Mouse (Mus musculus) thymus, postnatal 10 days (tissue): ENCODE results near the gene Camkmt.
A peak's percentile ranks its signal among the peaks of the same experiment; 100 is the strongest.

Source experiments
- DNase-seq, 2 experiments: peaks; one replicate each; pipeline ENCODE4 v3.0.0; 2021; ENCODE audit warnings: low spot score in 2 of 2

Gene Camkmt

DNA sequence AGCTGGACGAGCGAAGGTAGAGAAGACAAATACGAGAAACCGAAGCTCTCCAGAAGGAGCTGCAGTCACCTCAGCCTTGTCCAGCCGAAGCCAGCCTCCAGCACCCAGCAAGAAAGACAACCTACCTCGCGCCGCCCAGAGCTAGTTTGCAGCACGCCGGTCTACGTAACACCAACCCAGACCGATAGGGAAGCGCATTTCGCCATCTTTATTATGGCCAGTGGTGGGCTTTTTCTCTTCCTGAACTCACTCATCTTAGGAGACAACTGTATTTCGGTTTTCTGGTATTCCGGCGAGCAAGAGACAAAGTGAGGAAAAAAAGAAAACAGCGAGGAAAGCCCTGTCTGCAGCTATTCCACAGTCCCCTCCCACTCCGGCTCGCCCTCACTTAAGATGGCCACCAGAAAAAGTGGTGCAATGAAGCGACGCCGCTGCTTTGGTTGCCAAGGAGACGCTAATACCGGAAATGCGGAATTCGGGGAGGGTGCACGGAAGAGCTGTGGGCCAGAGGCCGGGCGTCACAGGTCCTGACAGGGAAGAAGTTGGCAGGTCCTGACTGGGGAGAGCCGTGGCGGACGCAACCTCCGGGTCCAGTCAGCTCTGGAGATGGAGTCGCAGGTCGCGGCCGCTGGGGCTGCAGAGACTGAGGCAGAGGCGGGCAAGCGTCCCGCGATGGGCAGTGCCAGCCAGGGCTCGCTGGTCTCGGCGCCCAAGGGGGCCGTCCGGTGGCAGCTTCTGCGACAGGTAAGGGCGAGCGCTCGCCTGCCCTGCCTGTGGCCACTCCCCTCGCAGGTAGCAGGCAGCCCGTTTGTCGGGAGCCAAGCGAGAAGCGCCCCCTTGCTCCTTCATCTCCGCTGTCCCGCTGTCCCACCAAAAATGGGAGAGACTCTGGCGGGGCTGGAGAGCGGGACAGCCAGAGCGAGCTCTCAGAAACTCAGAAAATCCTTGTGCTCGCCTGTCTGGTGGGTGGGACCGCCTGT lies at the start of gene Camkmt, which contains the start of gene Prepl:
Camkmt (plus strand) TSS at position 433 of the 980 bp plus-strand sequence.
Prepl (minus strand) TSS at position 122 of the 980 bp plus-strand sequence.
- peak; percentile 91 to 93 for DNase-seq

DNA sequence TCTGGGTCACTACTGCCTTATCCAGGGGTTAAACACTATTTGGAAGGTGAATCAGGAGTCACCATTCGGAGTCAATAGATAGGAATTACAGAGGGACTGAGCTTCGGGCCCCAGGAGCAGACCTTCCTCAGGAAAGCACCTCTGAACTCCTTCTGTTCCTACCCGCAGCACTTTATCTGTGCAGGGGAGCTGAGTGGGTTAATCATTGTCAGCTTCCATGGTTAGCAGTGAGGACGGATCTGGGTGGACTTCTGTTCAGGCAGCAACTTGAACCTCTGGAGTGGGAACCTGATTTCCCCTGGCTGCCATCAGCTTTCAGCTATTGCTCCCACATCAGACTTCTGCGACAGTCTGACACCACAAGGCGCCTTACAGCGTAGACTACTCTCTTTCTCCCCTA lies 49.4 kb upstream of the Camkmt start:
- no peak for DNase-seq

DNA sequence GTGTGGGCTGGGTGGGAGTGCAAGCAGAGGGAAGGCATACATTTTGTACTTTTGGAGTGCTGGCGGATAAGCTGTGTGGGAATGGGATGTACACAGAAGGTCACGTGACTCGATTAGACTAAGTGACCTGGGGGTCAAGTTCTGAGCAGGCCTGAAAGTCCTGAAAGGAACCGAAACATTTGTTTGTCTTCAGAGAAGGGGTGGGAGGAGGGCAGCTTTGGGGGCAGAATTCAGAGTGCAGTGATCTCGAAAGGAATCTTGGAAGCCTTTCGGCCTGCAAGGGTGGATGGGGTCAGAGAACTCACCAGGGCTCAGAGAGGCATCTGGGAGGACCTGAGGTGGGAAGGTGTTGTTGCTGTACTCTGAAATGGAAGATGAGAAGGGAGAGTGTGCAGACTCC lies 47.9 kb upstream of the Camkmt start:
- no peak for DNase-seq

DNA sequence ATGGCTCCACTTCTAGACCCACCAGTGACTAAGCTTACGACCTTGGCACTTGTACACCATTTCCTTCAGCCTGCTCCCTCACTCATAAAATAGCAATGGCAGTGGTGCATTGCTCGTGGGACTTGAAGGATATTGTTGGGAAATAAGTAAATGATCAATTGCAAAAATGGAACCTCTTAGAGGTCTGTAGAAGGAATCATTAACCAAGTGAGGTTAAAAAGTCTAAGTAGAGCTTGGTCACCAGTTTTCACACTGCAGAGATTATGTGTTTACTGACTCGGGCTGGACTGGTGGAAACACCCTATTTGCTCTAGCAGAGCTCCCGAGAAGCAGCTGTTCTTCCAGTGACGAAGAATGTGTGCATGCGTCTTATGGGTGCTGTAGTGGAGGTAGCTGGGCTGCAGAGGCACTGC lies 46.9 kb upstream of the Camkmt start:
- DNase-seq: no peak

DNA sequence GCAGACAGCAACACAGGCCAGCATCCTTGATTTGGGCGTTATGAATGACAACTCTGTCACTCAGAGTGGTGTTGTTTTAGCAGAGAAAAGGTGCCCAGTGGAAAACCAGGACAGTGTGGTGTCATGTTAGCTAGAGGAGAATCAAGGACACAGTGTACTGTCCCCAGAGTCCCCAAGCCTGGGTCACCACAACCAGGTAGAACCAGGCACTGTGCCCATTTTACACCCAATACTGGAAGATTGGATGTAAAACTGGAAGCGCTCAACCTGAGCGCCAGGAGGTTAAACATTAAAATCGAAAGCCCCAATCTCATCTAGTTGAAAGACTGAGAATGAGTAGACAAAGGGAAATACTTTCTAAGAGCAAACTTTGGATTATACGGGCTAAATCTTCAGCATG lies 45.9 kb upstream of the Camkmt start:
- no peak for DNase-seq

DNA sequence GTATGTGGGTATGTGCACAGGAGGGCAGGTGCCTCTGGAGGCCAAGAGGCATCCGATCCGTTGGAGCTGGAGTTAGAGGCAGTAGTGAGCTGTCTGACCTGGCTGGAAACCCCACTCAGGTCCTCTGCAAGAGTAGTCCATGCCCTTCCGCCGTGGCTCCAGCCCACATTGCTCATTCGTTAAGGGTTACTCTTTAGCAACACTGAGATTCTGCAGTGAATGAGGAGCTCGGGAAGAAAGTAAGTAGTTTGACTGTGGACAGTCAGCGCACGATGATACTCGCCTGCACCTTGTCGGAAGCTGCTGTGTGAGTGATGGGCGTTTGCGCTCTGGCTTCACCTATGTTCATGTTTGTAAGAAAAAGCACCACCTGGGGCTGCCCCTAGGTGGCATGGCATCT lies 45.2 kb upstream of the Camkmt start:
- DNase-seq: no peak

DNA sequence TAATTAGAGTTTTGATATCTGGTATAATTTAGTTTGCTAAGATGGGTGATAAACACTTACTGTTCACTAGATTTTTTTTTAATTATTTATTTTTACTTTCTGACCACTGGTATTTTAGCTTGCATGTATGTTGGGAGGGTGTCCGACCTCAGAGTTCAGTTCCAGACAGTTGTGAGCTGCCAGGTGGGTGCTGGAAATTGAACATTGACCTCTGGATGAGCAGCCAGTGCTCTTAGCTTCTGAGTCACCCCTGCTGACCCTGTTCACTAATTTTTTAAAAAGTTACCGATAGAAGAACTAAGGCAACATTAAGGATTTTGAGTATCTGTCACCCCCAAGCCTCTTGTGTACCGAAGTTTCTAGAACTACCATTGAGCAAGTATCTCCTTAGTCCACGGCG lies 42.0 kb upstream of the Camkmt start:
- DNase-seq: no peak

DNA sequence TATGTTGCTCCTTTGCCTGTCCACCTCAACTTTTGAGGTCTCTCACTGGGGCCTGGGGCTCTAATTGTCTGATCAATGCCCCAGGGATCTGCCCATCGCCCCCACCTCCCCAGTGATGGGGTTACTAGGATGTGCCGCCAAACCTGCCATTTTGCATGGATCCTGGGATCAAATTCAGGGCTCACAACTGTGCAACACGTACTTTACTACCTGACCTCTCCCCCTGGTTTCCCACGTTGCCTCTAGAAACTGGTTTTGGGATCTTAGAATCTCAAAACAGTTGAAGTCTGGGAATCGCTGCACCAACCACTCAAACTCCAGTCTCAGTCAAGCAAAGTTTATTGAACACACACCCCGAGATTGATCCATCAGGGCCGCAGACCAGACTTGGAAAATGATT lies 32.1 kb upstream of the Camkmt start:
- DNase-seq: no peak

DNA sequence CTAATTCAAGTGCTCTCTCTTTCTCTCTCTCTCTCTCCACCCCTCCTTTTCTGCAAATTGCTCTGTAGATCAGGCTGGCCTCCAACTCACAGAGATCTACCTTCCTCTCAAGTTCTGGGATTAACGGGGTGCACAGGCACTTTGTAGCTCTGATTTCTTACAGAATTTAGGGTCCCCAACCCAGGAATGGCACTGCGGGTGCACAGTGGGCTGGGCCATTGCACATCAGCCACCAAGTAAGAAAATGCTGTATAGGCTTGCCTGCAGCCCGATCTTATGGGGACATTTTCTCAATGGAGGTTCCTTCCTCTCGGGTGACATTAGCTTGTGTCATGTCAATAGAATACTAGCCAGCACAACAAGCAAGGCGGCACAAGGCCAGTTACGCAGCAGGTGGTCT lies 31.2 kb upstream of the Camkmt start:
- no peak for DNase-seq

DNA sequence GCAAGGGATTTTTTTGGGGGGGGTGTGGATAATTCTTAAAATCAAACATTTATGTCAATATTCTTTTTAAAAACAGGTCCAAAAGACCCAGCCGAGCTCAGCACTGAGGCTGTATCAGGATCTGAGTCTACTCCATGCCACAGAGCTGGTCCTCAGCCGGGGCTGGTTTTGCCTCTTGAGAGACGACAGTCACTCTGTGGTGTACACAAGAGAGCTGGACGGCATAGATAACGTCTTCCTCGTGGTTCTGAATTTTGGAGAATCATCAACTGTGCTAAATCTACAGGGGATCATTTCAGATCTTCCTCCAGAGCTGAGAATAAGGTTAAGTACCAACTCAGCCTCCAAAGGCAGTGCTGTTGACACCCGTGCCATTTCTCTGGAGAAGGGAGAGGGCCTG lies 26.8 kb upstream of the Camkmt start:
- no peak for DNase-seq

DNA sequence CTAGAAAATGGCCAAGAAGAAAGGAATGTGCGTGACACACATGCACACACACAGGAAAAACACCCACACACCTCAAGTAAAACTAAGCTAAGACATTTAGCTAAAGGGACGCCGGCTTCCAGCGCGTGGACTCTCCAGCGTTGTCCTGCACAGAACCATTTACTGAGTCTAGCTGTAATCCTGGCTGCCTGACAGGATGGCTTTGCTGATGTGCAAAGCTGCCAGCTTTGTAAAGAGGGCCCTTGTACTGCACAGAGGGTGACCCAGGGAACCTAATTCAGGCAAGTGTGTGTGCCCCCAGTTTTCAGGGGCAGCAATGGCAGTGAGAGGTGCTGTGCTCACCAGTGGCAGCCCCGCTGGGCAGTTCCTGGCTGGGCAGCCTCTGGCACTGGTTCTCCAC lies 23.0 kb upstream of the Camkmt start:
- DNase-seq: no peak

DNA sequence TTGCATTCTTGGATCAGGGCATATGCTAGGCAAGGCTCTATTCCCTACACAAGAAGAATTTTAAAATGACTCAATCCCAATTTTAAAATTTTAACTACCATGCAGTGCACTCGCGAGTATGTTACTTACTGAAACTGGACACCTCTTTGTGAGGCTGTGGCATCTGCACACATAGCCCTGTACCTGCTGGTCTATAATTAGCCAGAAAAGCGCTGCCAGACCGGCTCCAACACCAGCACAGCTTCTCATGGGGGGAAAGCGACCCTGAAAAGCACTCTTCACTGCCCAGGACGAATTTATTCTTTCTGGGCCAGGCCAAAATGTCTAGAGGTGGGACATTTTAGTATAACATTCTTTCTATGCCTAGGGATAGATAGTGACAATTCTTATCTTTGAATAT lies 19.7 kb upstream of the Camkmt start:
- DNase-seq: no peak

DNA sequence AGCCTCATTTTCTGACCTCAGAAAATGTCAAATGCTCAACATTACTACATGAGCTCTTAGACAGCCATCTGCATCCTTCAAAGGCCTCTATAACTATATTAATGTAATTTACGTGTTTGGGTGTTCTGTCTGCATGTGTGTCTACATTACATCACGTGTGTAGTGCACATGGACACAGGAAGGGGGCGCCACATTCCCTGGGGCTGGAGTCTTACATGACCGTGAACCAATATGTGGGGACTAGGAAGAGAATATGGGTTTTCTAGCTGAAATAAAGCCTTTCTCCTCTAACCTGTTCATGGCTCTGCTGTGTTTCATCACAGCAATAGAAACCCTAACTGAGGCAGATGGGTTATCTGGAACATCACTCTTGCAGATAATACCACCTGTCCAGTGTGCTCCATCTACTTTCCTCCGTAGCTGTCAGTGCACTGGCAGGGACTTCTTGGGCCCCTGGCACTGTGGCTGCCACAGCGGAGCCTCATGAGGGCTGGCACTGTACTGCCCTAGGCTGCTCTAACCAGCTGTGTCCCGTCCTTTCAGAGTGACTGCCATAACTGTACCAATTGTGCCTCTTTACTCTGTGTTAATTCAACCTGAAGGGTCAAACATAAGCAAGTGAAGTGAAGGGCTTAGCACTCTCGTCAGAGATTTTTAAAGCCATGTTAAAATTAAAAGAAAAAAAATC lies 19.1 kb upstream of the Camkmt start:
- DNase-seq: no peak

DNA sequence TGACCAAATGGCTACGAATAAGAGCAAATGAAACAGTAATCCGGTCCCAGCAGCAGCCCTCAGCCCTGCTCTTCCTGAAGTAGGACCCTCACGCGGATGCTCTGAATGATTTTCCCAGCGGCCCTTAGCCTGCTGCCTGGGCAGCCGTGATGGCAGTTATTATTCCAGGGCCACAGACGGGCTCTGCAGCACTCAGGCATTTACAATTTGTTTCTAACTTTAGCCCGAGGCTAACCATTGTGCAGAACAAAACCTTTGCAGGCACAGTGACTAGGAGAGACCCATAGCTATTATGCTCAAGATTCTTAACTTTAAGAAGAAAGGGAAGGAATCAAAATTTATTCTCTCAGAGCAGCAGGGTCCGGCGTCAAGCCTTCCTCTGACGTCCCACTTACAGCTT lies 18.0 kb upstream of the Camkmt start:
- no peak for DNase-seq

DNA sequence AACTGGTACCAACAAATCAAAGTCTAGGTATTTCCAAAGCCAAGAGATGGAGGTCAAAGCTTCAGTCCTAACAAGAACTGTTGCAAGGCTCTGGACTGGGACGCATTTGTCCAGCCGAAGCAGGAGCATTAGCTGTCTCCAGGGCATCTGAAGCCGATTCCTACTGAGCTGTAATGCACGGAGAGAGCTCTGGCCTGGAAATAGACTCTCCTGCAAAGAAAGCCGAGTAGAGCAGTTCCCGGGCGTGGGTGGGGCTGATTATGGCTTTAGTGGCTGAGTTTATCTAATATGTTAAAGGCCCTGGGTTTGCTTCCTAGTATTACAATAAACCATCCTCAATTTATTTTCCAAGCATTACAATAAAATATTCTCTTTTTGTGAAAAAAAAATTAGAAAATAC lies 17.1 kb upstream of the Camkmt start:
- DNase-seq: no peak

DNA sequence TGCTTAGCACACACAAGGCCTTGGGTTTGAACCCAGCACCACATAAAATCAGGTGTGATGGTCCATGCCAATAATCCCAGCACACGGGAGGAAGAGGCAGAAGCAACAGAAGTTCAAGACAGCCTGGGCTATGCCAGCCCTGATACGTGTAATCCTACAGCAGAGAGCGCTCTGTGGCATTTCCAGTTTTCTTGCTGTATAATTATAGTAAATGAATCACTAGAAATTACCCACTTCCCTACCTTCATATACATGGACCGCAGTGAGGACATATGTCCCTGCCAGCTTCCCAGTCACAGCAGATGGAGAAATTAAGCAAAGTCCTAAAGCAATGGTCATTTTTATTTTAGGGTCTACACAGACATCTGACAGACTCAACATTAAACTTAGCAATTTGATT lies 16.3 kb upstream of the Camkmt start:
- DNase-seq: no peak

DNA sequence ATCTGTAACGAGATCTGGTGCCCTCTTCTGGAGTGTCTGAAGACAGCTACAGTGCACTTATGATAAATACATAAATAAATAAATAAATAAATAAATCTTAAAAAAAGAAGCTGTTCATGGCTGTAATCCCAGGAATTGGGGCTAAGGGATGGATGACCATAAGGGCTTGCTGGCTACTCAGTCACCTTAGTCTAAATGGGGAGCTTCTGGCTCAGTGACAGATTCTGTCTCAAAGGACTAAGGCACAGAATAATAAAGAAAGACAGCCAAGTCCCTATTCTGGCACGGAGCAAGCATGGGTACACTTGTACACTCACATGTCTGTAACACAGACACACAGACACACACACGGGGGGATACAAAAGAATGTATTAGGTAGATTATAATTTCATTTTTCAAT lies 11.1 kb upstream of the Camkmt start:
- no peak for DNase-seq

DNA sequence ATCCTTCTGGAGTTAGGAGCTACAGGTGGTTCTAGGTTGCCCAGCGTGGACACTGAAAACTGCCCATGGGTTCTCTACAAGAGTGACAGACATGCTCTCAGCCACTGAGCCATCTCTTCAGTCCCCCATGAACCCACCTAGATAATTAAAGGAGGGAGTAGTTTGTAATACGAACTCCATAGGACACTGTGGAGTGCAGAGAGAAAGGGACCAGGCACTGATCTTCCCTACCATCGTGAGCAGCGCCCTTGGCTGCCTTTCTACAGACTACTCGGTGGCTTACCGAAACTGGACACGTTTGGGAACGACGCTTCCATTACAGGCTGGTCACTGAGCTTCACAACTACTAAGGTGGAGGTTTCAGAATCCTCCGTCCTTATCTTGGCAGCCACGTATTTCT lies 9.6 kb upstream of the Camkmt start:
- DNase-seq: no peak

DNA sequence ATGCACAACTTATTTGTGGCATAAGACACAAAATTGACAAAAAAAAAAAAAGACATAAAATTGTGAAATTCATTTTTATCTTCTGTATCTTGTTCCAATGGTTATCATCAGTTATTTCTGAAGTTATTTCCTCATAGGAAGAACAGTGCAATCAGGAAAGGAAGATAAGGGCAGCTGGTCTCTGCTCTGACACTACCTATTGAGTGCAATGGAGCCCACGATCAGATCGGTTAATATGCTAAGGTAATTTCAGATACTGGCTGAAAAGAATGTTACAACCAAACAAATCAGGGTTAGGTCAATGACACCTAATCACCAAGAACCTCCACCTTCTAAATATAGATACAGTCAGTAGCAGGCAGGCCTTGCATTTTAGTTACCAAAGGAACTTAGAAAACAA lies 5.0 kb upstream of the Camkmt start:
- no peak for DNase-seq

DNA sequence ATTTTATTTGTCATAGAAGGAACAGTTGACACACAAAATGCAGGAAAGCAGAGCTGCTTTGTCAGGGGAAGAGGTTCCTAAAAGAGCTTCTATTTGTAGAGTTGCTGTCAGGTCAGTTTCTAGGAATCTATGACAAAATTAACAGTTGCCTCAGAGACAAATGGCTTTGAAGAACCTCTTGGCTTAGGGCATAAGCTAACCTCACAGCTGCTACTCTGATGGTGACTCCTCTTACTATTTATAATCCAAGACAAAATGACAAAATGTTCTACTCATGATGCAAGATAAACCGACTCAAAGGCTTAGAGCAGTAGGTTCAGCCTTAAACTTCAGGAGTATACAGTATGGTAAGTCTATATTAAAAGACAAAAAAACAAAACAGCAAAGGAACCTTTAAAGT lies 3.9 kb upstream of the Camkmt start:
- DNase-seq: no peak

DNA sequence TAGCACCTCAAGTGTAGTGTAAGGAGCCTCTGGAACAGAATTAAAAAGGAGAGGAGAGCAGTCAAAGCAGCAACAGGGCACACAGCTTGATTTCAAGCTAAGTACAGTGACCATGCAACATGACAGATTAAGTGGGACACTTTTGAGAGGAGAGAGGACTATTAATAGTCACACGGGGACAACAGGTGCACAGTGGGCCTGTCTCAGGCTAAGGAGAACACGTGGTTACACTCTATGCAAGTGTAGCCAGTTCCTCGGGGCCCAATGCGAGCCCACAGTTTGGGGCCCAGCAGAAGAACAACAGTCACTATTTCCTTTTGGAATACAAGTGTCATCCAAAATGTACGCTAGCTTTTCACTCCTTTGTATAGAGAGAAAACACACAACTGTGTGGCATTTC lies 2.8 kb upstream of the Camkmt start:
- no peak for DNase-seq

DNA sequence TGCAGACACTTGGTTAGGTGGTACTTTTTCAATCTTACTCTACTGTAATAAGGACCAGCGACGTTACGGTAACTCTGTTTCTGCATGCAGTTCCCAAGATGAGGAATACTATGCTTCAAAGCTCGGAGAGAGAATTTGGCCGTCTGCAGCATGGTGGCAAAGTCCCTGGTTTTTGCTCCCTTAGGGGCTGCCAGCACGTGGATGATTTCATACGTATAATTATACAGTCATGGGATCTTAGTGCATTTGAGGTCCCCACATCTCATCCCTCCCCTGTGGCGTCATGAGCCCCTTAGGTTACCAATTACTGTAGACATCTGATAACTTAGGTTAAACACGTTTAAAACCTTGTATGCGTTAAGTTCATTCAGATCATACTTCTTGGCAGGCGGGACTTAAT lies 2.0 kb upstream of the Camkmt start:
- DNase-seq: no peak

DNA sequence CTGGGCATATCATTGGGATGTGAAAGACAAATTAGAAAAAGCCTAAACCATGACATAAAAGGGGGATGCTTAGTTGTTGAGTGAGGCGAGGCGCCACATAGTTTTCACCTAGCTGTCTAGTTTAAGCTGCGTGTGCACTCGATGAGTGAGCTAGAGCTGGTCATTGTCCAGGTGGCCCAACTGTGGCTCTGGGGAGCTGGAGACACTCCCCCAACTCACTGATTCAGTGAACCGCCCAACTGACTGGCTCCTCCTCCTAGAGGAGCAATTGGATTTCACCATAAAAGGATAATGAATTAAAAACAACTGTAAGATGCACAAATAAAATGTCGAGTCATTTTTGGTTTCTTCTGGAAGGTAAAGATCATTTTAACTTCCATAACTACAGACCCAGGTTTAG lies 1.3 kb upstream of the Camkmt start:
- DNase-seq: no peak
